Mouse (Mus musculus) liver, embryonic 16.5 days (tissue): ENCODE data around the gene Bahd1. TPM values are rescaled to one million over a fixed set of nuclear protein-coding genes. Genes with fewer than 3 reads are reported as not detected.
A peak's percentile ranks its signal among the peaks of the same experiment; 100 is the strongest.

Experiments used
- ATAC-seq: fragments of 200-750 bp; cut with Nextera tagmentation; 2 replicates; pipeline ENCODE4 v1.8.0; 2017; ENCODE audit warnings: low read depth, mild to moderate bottlenecking, moderate number of reproducible peaks, moderate library complexity
- H3K27ac ChIP-seq: fragments of 300-500 bp; sonication (generic); 2 replicates; pipeline ENCODE4 v1.5.1; 2014; ENCODE audit warnings: mild to moderate bottlenecking, low read length
- H3K27me3 ChIP-seq: fragments of 300-500 bp; sonication (generic); 2 replicates; pipeline ENCODE4 v1.6.1; 2014; ENCODE audit warnings: low read depth, low read length, mixed read lengths; ENCODE audit not compliant: control insufficient read depth, insufficient read depth
- H3K36me3 ChIP-seq: fragments of 300-500 bp; sonication (generic); 2 replicates; pipeline ENCODE4 v1.6.1; 2014; ENCODE audit warnings: mild to moderate bottlenecking; ENCODE audit not compliant: control insufficient read depth, insufficient read depth
- H3K4me1 ChIP-seq: fragments of 300-500 bp; sonication (generic); 2 replicates; pipeline ENCODE4 v1.6.1; 2014; ENCODE audit warnings: low read depth, low read length, mixed read lengths; ENCODE audit not compliant: control insufficient read depth
- H3K4me2 ChIP-seq: fragments of 300-500 bp; sonication (generic); 2 replicates; pipeline ENCODE4 v1.6.1; 2014; ENCODE audit warnings: low read depth, low read length, mixed read lengths
- H3K4me3 ChIP-seq: fragments of 300-500 bp; sonication (generic); 2 replicates; pipeline ENCODE4 v1.5.1; 2014; ENCODE audit warnings: low read depth, mild to moderate bottlenecking, low read length
- H3K9ac ChIP-seq: fragments of 300-500 bp; sonication (generic); 2 replicates; pipeline ENCODE4 v1.6.1; 2014; ENCODE audit warnings: low read depth, low read length
- H3K9me3 ChIP-seq: fragments of 300-500 bp; sonication (generic); replicated peaks from 2 replicates; pipeline ENCODE4 v1.6.1; 2016; ENCODE audit warnings: low read length; ENCODE audit not compliant: control insufficient read depth
- WGBS: fragments of 180-500 bp; shearing (Covaris S2); extraction: QIAGEN DNeasy Blood & Tissue Kit; methylation state at CpG from one replicate; pipeline ENCODE4 v1.1.7; 2014; ENCODE audit not compliant: insufficient replicate concordance; 5-methylcytosine and 5-hydroxymethylcytosine counted together
- polyA plus RNA-seq: library from polyadenylated mRNA; unstranded; fragments of >200 nt; fragmentation: Nextera tagmentation; extraction: Ambion mirVana; gene quantifications from 2 replicates; pipeline ENCODE4 v1.2.1, GENCODE M21; 2015

Gene Bahd1
- polyA plus RNA-seq, 1 experiment from 2014 or later: 3.0 TPM

GRCm38 (mm10) chr2:118963676-118964012, 63.5 kb downstream of the Bahd1 start:
- H3K36me3 ChIP-seq: no peaks in the 10 kb centered on the region
- 33% methylated on average over 7 of the region's 7 CpGs for WGBS
- H3K27me3 ChIP-seq: no peaks in the 10 kb centered on the region
- no peaks in the 10 kb centered on the region for H3K9me3 ChIP-seq
- peak overlapping the region; percentile 45 for H3K4me2 ChIP-seq
- peak overlapping the region; percentile 48 for H3K9ac ChIP-seq
- H3K4me1 ChIP-seq: peaks cover 40% of the 10 kb centered on the region
- ATAC-seq: peak; percentile 89
- peak overlapping the region; percentile 88 for H3K27ac ChIP-seq
- H3K4me3 ChIP-seq: no peak overlapping the region

DNA sequence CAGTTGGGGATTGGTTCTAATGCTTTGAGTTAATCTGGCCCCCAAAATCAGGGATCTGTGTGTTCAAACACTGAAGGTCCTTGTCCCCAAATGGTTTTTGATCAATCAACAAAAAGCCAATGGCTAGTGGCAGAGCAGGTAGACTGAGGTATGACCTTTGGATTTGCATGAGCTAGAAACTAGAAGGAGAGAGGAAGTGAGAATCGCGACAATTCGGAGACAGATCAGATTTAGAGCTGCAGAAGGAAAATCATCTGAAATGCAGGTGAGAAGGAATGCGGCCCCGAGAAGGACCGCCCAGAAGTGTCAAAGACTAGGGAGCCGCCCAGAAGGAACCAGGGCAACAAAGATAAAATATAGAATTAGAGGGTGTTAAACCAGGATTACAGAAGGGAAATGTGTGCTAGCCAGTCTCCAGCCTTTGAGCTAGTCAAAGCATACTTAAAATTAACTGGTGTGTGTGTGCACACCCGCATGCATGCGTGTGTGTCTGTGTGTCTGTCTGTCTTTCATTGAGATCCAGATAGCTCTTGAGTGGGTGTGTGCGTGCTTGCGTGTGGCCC, 69.5 kb downstream of the Bahd1 start:
- Histone ChIP-seq H3K36me3 (no peaks in the 10 kb centered on the region), H3K9ac (no peak overlapping the region), H3K9me3 (no peaks in the 10 kb centered on the region), H3K4me2 (no peak overlapping the region), H3K27me3 (peaks cover 2% of the 10 kb centered on the region), H3K4me3 (no peak overlapping the region), H3K27ac (no peak overlapping the region), H3K4me1 (peaks cover 20% of the 10 kb centered on the region)
- ATAC-seq: 0 out of 2 replicates have a peak, but pooled peaks have one; percentile 34
- 59% methylated on average over 11 of the region's 11 CpGs for WGBS

- H3K9ac ChIP-seq: no peak overlapping the region
- no peak for ATAC-seq
- H3K9me3 ChIP-seq: no peaks in the 10 kb centered on the region
- peaks cover 26% of the 10 kb centered on the region for H3K4me1 ChIP-seq
- no peak overlapping the region for H3K27ac ChIP-seq
- peaks cover 24% of the 10 kb centered on the region for H3K27me3 ChIP-seq
- WGBS: 62% methylated on average over 5 of the region's 5 CpGs
- H3K36me3 ChIP-seq: no peaks in the 10 kb centered on the region
- no peak overlapping the region for H3K4me3 ChIP-seq
- peak overlapping the region; percentile 86; the same call in 1 of the 2 replicates for H3K4me2 ChIP-seq
These were observed 71.9 kb downstream of the Bahd1 start for GRCm38 (mm10) chr2:118972048-118972447.

DNA sequence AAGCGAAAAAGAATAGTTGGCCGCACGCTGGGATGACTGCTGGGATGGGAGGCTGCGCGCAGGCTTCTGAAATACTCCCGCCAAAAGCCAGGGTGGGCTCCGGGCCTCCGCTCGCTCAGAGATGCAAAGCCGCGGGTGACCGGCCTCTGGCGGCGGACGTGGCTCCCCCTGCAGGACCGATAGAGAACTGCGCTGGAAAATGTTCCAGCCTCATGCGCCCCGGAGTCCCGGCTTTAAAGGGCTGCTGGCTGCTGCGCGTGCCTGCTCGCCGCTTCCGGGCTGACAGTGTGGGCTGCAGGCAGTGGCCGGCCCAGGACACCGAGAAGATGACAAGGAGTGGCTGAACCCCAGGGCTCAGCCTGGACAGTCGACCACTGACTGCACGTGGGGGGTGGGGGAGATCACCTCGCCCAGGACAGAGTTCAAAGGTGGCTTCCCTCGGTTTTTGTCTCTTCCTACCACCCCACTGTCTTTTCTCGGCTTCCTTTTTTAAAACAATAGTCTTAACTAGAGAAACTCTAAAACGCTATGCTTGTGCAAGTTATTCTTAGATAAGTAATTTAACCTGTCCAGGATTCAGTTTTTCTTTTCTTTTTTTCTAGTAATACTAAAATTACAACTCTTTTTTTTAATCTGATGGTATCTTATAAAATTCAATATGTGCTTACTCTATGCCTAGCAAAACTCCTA, 72.7 kb downstream of the Bahd1 start:
- Histone ChIP-seq H3K9me3 (no peaks in the 10 kb centered on the region), H3K4me1 (peaks cover 26% of the 10 kb centered on the region), H3K9ac (peak overlapping the region; percentile 67), H3K4me2 (peak overlapping the region; percentile 86), H3K36me3 (no peaks in the 10 kb centered on the region), H3K27me3 (peaks cover 30% of the 10 kb centered on the region), H3K27ac (no peak overlapping the region), H3K4me3 (peak overlapping the region; percentile 55)
- peak; percentile 67 for ATAC-seq
- under 1% methylated on average over 33 of the region's 33 CpGs for WGBS

Other genes with a start within 250 kb of the Bahd1 start
- 0.14 and 0.30 TPM in 2 replicates for gene Pak6, start 237.1 kb upstream of the Bahd1 start, polyA plus RNA-seq
- gene Ankrd63, start 196.4 kb upstream of the Bahd1 start, polyA plus RNA-seq: 0.02 and 0.06 TPM in 2 replicates
- gene Plcb2, start 171.9 kb upstream of the Bahd1 start, polyA plus RNA-seq: 2.3 and 3.0 TPM in 2 replicates
- 12.0 and 12.1 TPM in 2 replicates for gene Inafm2, start 154.6 kb upstream of the Bahd1 start, polyA plus RNA-seq
- gene Ccdc9b, start 137.7 kb upstream of the Bahd1 start, polyA plus RNA-seq: 0.26 and 0.37 TPM in 2 replicates
- 0.85 TPM in 1 of 2 replicates, not detected in the other for gene Phgr1, start 127.6 kb upstream of the Bahd1 start, polyA plus RNA-seq
- gene Disp2, start 120.7 kb upstream of the Bahd1 start, polyA plus RNA-seq: 0.19 TPM in 2 replicates
- gene Knstrn, start 86.4 kb upstream of the Bahd1 start, polyA plus RNA-seq: 63.5 and 64.4 TPM in 2 replicates
- 45.3 and 50.3 TPM in 2 replicates for gene Ivd, start 38.4 kb upstream of the Bahd1 start, polyA plus RNA-seq
- gene Chst14, start 26.1 kb downstream of the Bahd1 start, polyA plus RNA-seq: 4.0 and 4.9 TPM in 2 replicates
- 13.3 and 13.4 TPM in 2 replicates for gene Ccdc32, start 129.0 kb downstream of the Bahd1 start, polyA plus RNA-seq
- 2.0 and 2.1 TPM in 2 replicates for gene Rpusd2, start 134.4 kb downstream of the Bahd1 start, polyA plus RNA-seq
- 52.2 and 57.6 TPM in 2 replicates for gene Knl1, start 146.7 kb downstream of the Bahd1 start, polyA plus RNA-seq
- gene Rad51, start 212.4 kb downstream of the Bahd1 start, polyA plus RNA-seq: 26.4 and 30.0 TPM in 2 replicates